Mouse (Mus musculus) small intestine, adult 2 months (tissue): ENCODE results near the gene Sec24b.

ENCODE experiments used
- CTCF ChIP-seq: fragments of 200-500 bp; IDR thresholded peaks from 2 replicates; pipeline ENCODE4 v1.5.1; 2012; ENCODE audit warnings: low read depth, mild to moderate bottlenecking, control low read depth, inconsistent platforms, low read length, moderate library complexity, mixed read lengths; ENCODE audit not compliant: insufficient replicate concordance, insufficient read length; ENCODE audit errors: extremely low read depth
- POLR2A ChIP-seq: fragments of 200-500 bp; IDR thresholded peaks from 2 replicates; pipeline ENCODE4 v1.6.1; 2012; ENCODE audit warnings: low read depth, mild to moderate bottlenecking, control low read depth, inconsistent platforms, low read length, moderate library complexity

DNA sequence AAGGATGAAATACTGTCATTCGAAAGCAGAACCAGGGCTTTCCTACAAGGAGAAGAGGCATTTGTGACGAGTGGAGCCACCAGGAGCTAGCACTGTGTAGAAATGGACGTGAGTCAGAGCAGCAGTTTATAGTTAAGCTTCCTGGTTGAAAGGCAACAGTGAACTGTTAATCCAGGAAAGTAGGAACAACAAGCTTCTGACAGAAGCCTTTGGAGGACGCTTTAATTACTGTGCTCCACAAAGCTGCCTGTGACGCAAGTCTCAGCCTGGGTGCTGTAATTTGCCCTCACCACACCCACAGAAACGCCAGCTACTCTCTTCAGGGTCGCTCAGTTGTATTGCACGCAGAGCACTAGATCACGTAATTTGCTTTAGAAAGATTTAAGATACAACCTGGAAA is 124.8 kb downstream of the Sec24b start:
- TF ChIP-seq POLR2A: no peak
- no peak for TF ChIP-seq CTCF
